Mouse (Mus musculus): Measurements from ENCODE around the gene Sema3d.

- no peak for TF ChIP-seq CTCF (conservative IDR thresholded peaks at IDR 0.05; ENCODE audit: low read length)
- TF ChIP-seq POU5F1 (IDR thresholded peaks at IDR 0.05; ENCODE audit: borderline replicate concordance, low read length): no peak
These were observed 200.2 kb downstream of the Sema3d start for GRCm38 (mm10) chr5:12583293-12583834.
